Mouse (Mus musculus) liver, embryonic 16.5 days (tissue): ENCODE data around the gene Ephb2. TPM values are rescaled to one million over a fixed set of nuclear protein-coding genes. Genes with fewer than 3 reads are reported as not detected.

ENCODE experiments used
- ATAC-seq: fragments of 200-750 bp; cut with Nextera tagmentation; 2 replicates; pipeline ENCODE4 v1.8.0; 2017; ENCODE audit warnings: low read depth, mild to moderate bottlenecking, moderate number of reproducible peaks, moderate library complexity
- H3K27ac ChIP-seq: fragments of 300-500 bp; sonication (generic); 2 replicates; pipeline ENCODE4 v1.5.1; 2014; ENCODE audit warnings: mild to moderate bottlenecking, low read length
- H3K27me3 ChIP-seq: fragments of 300-500 bp; sonication (generic); 2 replicates; pipeline ENCODE4 v1.6.1; 2014; ENCODE audit warnings: low read depth, low read length, mixed read lengths; ENCODE audit not compliant: control insufficient read depth, insufficient read depth
- H3K36me3 ChIP-seq: fragments of 300-500 bp; sonication (generic); 2 replicates; pipeline ENCODE4 v1.6.1; 2014; ENCODE audit warnings: mild to moderate bottlenecking; ENCODE audit not compliant: control insufficient read depth, insufficient read depth
- H3K4me1 ChIP-seq: fragments of 300-500 bp; sonication (generic); 2 replicates; pipeline ENCODE4 v1.6.1; 2014; ENCODE audit warnings: low read depth, low read length, mixed read lengths; ENCODE audit not compliant: control insufficient read depth
- H3K4me2 ChIP-seq: fragments of 300-500 bp; sonication (generic); 2 replicates; pipeline ENCODE4 v1.6.1; 2014; ENCODE audit warnings: low read depth, low read length, mixed read lengths
- H3K4me3 ChIP-seq: fragments of 300-500 bp; sonication (generic); 2 replicates; pipeline ENCODE4 v1.5.1; 2014; ENCODE audit warnings: low read depth, mild to moderate bottlenecking, low read length
- H3K9ac ChIP-seq: fragments of 300-500 bp; sonication (generic); 2 replicates; pipeline ENCODE4 v1.6.1; 2014; ENCODE audit warnings: low read depth, low read length
- H3K9me3 ChIP-seq: fragments of 300-500 bp; sonication (generic); replicated peaks from 2 replicates; pipeline ENCODE4 v1.6.1; 2016; ENCODE audit warnings: low read length; ENCODE audit not compliant: control insufficient read depth
- WGBS: fragments of 180-500 bp; shearing (Covaris S2); extraction: QIAGEN DNeasy Blood & Tissue Kit; methylation state at CpG from one replicate; pipeline ENCODE4 v1.1.7; 2014; ENCODE audit not compliant: insufficient replicate concordance; 5-methylcytosine and 5-hydroxymethylcytosine counted together
- polyA plus RNA-seq: library from polyadenylated mRNA; unstranded; fragments of >200 nt; fragmentation: Nextera tagmentation; extraction: Ambion mirVana; gene quantifications from 2 replicates; pipeline ENCODE4 v1.2.1, GENCODE M21; 2015

The Ephb2 gene
- polyA plus RNA-seq, 1 experiment from 2014 or later, result 0.18 TPM

- ATAC-seq, result no peak
- no peak overlapping the region for H3K9ac ChIP-seq
- WGBS, result 61% methylated on average over 3 of the region's 3 CpGs
Observed at GRCm38 (mm10) chr4:136704551-136704950, 131.2 kb downstream of the Ephb2 start.

DNA sequence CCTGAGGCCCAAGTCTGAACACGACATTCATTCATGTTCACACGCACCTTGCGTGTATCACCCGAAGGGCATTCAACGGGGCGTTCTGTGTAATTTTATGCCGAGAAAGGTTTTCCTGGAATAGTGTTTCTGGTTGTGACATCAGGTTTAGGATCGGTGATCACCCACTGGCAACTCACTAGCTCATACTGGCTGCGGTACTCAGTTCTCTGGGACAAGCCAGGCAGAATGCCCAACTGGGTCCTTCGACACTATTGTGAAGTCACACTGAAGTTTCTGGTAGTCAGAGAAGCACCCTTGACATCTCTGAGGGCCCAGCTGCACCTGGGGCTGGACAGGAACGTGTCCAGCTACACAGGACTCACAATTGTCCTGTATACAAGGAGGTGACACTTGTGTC, 132.4 kb downstream of the Ephb2 start:
- H3K4me2 ChIP-seq, result no peak overlapping the region
- H3K36me3 ChIP-seq, result no peaks in the 10 kb centered on the region
- no peaks in the 10 kb centered on the region for H3K27me3 ChIP-seq
- ATAC-seq, result no peak
- H3K4me3 ChIP-seq, result no peak overlapping the region
- 74% methylated on average over 11 of the region's 11 CpGs for WGBS
- no peaks in the 10 kb centered on the region for H3K9me3 ChIP-seq
- H3K27ac ChIP-seq, result no peak overlapping the region
- no peak overlapping the region for H3K9ac ChIP-seq
- no peaks in the 10 kb centered on the region for H3K4me1 ChIP-seq

More at GRCm38 (mm10) chr4:136704551-136704950, 131.2 kb downstream of the Ephb2 start:
- Histone ChIP-seq H3K27ac (no peak overlapping the region), H3K36me3 (no peaks in the 10 kb centered on the region), H3K9me3 (no peaks in the 10 kb centered on the region), H3K4me3 (no peak overlapping the region), H3K4me2 (no peak overlapping the region), H3K4me1 (no peaks in the 10 kb centered on the region), H3K27me3 (no peaks in the 10 kb centered on the region)

- Histone ChIP-seq H3K4me3 (no peak overlapping the region), H3K27me3 (no peaks in the 10 kb centered on the region), H3K4me1 (no peaks in the 10 kb centered on the region), H3K9me3 (no peaks in the 10 kb centered on the region), H3K9ac (no peak overlapping the region), H3K36me3 (no peaks in the 10 kb centered on the region), H3K4me2 (no peak overlapping the region), H3K27ac (no peak overlapping the region)
- WGBS, result 60% methylated on average over 8 of the region's 8 CpGs
- no peak for ATAC-seq
Observed at GRCm38 (mm10) chr4:136702456-136702855, 133.3 kb downstream of the Ephb2 start.

- no peak overlapping the region for H3K4me2 ChIP-seq
- whole genome bisulfite sequencing, result 81% methylated on average over 11 of the region's 11 CpGs
- H3K27ac ChIP-seq, result no peak overlapping the region
- H3K4me3 ChIP-seq, result no peak overlapping the region
- H3K36me3 ChIP-seq, result no peaks in the 10 kb centered on the region
- H3K4me1 ChIP-seq, result no peaks in the 10 kb centered on the region
- no peaks in the 10 kb centered on the region for H3K9me3 ChIP-seq
- ATAC-seq, result no peak
- H3K9ac ChIP-seq, result no peak overlapping the region
- H3K27me3 ChIP-seq, result no peaks in the 10 kb centered on the region
Observed at GRCm38 (mm10) chr4:136701236-136701635, 134.6 kb downstream of the Ephb2 start.

GRCm38 (mm10) chr4:136699084-136699450, 136.7 kb downstream of the Ephb2 start:
- 78% methylated on average over 7 of the region's 7 CpGs for WGBS
- Histone ChIP-seq H3K9me3 (no peaks in the 10 kb centered on the region), H3K27ac (no peak overlapping the region), H3K9ac (no peak overlapping the region), H3K4me3 (no peak overlapping the region), H3K4me2 (no peak overlapping the region), H3K36me3 (no peaks in the 10 kb centered on the region), H3K27me3 (no peaks in the 10 kb centered on the region), H3K4me1 (no peaks in the 10 kb centered on the region)
- ATAC-seq, result no peak

DNA sequence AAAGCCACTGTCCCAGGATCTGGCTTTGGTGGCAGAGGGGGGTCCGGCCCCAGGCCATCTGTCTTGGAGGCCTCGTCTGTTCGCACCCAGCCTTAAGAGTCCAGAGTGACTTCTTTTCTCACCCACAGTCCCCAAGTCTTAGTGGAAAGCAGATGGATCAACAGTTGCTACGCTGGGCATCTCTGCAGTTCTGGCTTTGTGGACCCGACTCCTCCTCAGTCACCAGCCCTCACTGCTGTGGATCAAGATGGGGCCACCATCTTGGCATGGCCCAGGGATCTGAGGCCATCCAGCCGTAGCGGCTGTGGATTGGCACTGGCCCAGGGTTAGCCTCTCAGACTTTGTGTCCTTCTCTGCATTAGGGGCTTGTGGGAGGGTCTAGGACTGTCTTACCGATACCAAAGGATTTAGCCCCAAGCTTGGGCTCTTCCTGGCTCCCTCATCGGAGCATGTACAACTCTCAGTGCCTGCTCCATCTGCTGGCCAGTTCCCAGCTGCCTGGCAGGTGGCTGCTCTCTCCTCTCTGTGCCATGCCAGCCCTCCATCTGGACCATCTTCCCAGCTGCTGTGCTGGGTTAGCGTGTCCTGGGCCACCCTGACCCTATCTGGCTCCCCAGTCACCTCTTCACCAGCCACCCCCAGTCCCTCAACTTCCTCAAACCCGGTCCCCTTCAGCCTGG, 137.2 kb downstream of the Ephb2 start:
- WGBS, result 61% methylated on average over 11 of the region's 11 CpGs
- no peaks in the 10 kb centered on the region for H3K27me3 ChIP-seq
- no peak overlapping the region for H3K4me3 ChIP-seq
- no peak overlapping the region for H3K9ac ChIP-seq
- no peaks in the 10 kb centered on the region for H3K9me3 ChIP-seq
- no peak overlapping the region for H3K4me2 ChIP-seq
- H3K36me3 ChIP-seq, result no peaks in the 10 kb centered on the region
- no peaks in the 10 kb centered on the region for H3K4me1 ChIP-seq
- no peak for ATAC-seq
- no peak overlapping the region for H3K27ac ChIP-seq

GRCm38 (mm10) chr4:136697325-136697724, 138.5 kb downstream of the Ephb2 start:
- H3K4me3 ChIP-seq, result no peak overlapping the region
- ATAC-seq, result no peak
- H3K4me1 ChIP-seq, result no peaks in the 10 kb centered on the region
- H3K36me3 ChIP-seq, result no peaks in the 10 kb centered on the region
- H3K27ac ChIP-seq, result no peak overlapping the region
- no peaks in the 10 kb centered on the region for H3K27me3 ChIP-seq
- no peaks in the 10 kb centered on the region for H3K9me3 ChIP-seq
- WGBS, result 78% methylated on average over 6 of the region's 6 CpGs
- H3K9ac ChIP-seq, result no peak overlapping the region
- no peak overlapping the region for H3K4me2 ChIP-seq

DNA sequence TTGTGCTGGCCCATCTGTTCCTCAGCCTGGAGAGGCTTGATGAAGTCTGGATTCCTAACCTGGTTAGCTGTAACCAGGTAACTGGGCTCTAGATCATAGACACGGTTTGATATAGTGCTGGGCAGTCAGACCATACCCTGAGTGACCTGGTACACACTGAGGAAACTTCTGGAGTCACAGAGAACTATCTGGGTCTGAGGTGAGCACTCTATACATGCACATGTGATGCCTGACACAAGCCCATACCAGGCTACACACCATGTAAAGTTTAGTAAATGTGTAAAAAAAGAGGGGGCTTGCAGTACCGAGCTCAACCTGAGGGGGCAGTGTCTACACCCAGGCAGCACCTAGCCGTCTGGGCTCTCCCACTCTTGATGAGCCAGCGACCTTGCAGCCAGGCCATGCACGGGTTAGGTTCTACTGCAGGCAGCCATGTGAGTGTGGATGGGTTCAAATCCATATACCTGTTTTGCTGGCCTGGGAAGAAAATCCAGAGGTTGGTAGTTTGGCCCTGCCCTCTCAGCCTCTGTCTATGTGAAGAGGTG, 139.3 kb downstream of the Ephb2 start:
- no peaks in the 10 kb centered on the region for H3K36me3 ChIP-seq
- no peak overlapping the region for H3K4me2 ChIP-seq
- H3K27me3 ChIP-seq, result no peaks in the 10 kb centered on the region
- no peak for ATAC-seq
- WGBS, result 17% methylated on average over 5 of the region's 5 CpGs
- no peaks in the 10 kb centered on the region for H3K4me1 ChIP-seq
- H3K4me3 ChIP-seq, result no peak overlapping the region
- H3K27ac ChIP-seq, result no peak overlapping the region
- no peak overlapping the region for H3K9ac ChIP-seq
- H3K9me3 ChIP-seq, result no peaks in the 10 kb centered on the region

- Histone ChIP-seq H3K4me1 (no peaks in the 10 kb centered on the region), H3K9ac (no peak overlapping the region), H3K27me3 (no peaks in the 10 kb centered on the region), H3K4me2 (no peak overlapping the region), H3K4me3 (no peak overlapping the region), H3K27ac (no peak overlapping the region), H3K9me3 (no peaks in the 10 kb centered on the region), H3K36me3 (no peaks in the 10 kb centered on the region)
- no peak for ATAC-seq
- 81% methylated on average over 9 of the region's 9 CpGs for WGBS
Observed at GRCm38 (mm10) chr4:136695696-136696095, 140.1 kb downstream of the Ephb2 start.
